Mouse (Mus musculus) limb, embryonic 10.5 days (tissue): ENCODE measurements around the gene Heatr9. TPM values are rescaled to one million over a fixed set of nuclear protein-coding genes. Genes with fewer than 3 reads are reported as not detected.

Experiments used
- polyA plus RNA-seq: library from polyadenylated mRNA; unstranded; fragments of >200 nt; fragmentation: Nextera tagmentation; extraction: Ambion mirVana; gene quantifications from 2 replicates; pipeline ENCODE4 v1.2.1, GENCODE M21; 2016

Heatr9 gene
- polyA plus RNA-seq, 1 experiment from 2014 or later: not detected

Other genes starting within 250 kb of the Heatr9 start
- 0.08 and 0.15 TPM in 2 replicates for gene Slfn14, start 235.4 kb downstream of the Heatr9 start, polyA plus RNA-seq
- 53.4 and 60.4 TPM in 2 replicates for gene Ap2b1, start 223.2 kb downstream of the Heatr9 start, polyA plus RNA-seq
- 13.0 and 13.9 TPM in 2 replicates for gene Pex12, start 219.6 kb downstream of the Heatr9 start, polyA plus RNA-seq
- gene Rasl10b, start 113.0 kb downstream of the Heatr9 start, polyA plus RNA-seq: 1.5 and 1.6 TPM in 2 replicates
- not detected in 2 replicates for gene Gas2l2, start 92.7 kb downstream of the Heatr9 start, polyA plus RNA-seq
- gene 1700020L24Rik, start 84.5 kb downstream of the Heatr9 start, polyA plus RNA-seq: 0.31 TPM in 1 of 2 replicates, not detected in the other
- 0.75 and 2.3 TPM in 2 replicates for gene Mmp28, start 59.1 kb downstream of the Heatr9 start, polyA plus RNA-seq
- gene Taf15, start 49.1 kb downstream of the Heatr9 start, polyA plus RNA-seq: 11.3 and 11.9 TPM in 2 replicates
- not detected in 2 replicates for gene Ccl5, start 8.3 kb upstream of the Heatr9 start, polyA plus RNA-seq
- 0.78 and 1.2 TPM in 2 replicates for gene Ccl9, start 56.5 kb upstream of the Heatr9 start, polyA plus RNA-seq
- gene Ccl6, start 70.9 kb upstream of the Heatr9 start, polyA plus RNA-seq: 1.3 and 1.6 TPM in 2 replicates
- not detected in 2 replicates for gene Rpl9-ps1, start 123.4 kb upstream of the Heatr9 start, polyA plus RNA-seq
- gene Ccl3, start 127.2 kb upstream of the Heatr9 start, polyA plus RNA-seq: 0.20 and 0.26 TPM in 2 replicates
- gene Ccl4, start 140.4 kb upstream of the Heatr9 start, polyA plus RNA-seq: 0.23 TPM in 1 of 2 replicates, not detected in the other
- 0.30 TPM in 1 of 2 replicates, not detected in the other for gene Wfdc17, start 181.8 kb upstream of the Heatr9 start, polyA plus RNA-seq
- not detected in 2 replicates for gene Wfdc18, start 186.8 kb upstream of the Heatr9 start, polyA plus RNA-seq
- not detected in 2 replicates for gene Wfdc21, start 224.8 kb upstream of the Heatr9 start, polyA plus RNA-seq
- gene Heatr6, start 231.5 kb upstream of the Heatr9 start, polyA plus RNA-seq: 22.8 and 30.4 TPM in 2 replicates